Mouse (Mus musculus) liver, embryonic 14.5 days (tissue): ENCODE measurements at regions not wholly inside any gene's neighbourhood (a gene's known extent, or its start where the extent isn't known, plus 50 kb on each side); places are given as distances from the start of the nearest gene placed in this dataset.

ENCODE experiments used
- ATAC-seq: fragments of 200-750 bp; cut with Nextera tagmentation; 2 replicates; pipeline ENCODE4 v1.8.0; 2017; ENCODE audit warnings: moderate number of reproducible peaks, mild to moderate bottlenecking, moderate library complexity; ENCODE audit not compliant: insufficient read depth
- DNase-seq, 3 experiments: peaks; one replicate each; pipeline ENCODE4 v3.0.0-alpha.2; 2012 to 2013; ENCODE audit warnings: low read depth in 3 of 3, low spot score in 3 of 3
- H3K27ac ChIP-seq: fragments of 300-500 bp; sonication (generic); 2 replicates; pipeline ENCODE4 v1.5.1; 2014; ENCODE audit warnings: moderate library complexity, mild to moderate bottlenecking, control low read depth, inconsistent platforms
- H3K27me3 ChIP-seq: fragments of 300-500 bp; sonication (generic); 2 replicates; pipeline ENCODE4 v1.6.1; 2014; ENCODE audit warnings: mild to moderate bottlenecking, low read length, moderate library complexity; ENCODE audit not compliant: control insufficient read depth, insufficient read depth
- H3K36me3 ChIP-seq: fragments of 300-500 bp; sonication (generic); replicated peaks from 2 replicates; pipeline ENCODE4 v1.6.1; 2014; ENCODE audit warnings: low read depth; ENCODE audit not compliant: control insufficient read depth, insufficient read depth
- H3K4me1 ChIP-seq, 2 experiments: fragments of 200-500 bp in 1 of 2; fragments of 300-500 bp in 1 of 2; sonication (generic) in 1 of 2; replicated peaks; 2 replicates each; pipeline ENCODE4 v1.6.1; 2012 to 2014; ENCODE audit warnings: antibody characterized with exemption in 1 of 2, inconsistent platforms in 1 of 2, low read length in 1 of 2; ENCODE audit not compliant: control insufficient read depth in 2 of 2, insufficient read depth in 2 of 2
- H3K4me2 ChIP-seq: fragments of 300-500 bp; sonication (generic); 2 replicates; pipeline ENCODE4 v1.6.1; 2014; ENCODE audit warnings: low read depth, mild to moderate bottlenecking, control low read depth, moderate library complexity
- H3K4me3 ChIP-seq, 2 experiments: fragments of 200-500 bp in 1 of 2; fragments of 300-500 bp in 1 of 2; sonication (generic) in 1 of 2; 2 replicates each; pipeline ENCODE4 v1.5.1; 2012 to 2014; ENCODE audit warnings: low read depth in 2 of 2, low read length in 2 of 2, mild to moderate bottlenecking in 2 of 2, control low read depth in 1 of 2, inconsistent platforms in 1 of 2, moderate library complexity in 1 of 2; ENCODE audit not compliant: insufficient read depth in 1 of 2
- H3K9ac ChIP-seq: fragments of 300-500 bp; sonication (generic); replicated peaks from 2 replicates; pipeline ENCODE4 v1.6.1; 2014; ENCODE audit warnings: mild to moderate bottlenecking, control low read depth, moderate library complexity
- H3K9me3 ChIP-seq: fragments of 300-500 bp; sonication (generic); 2 replicates; pipeline ENCODE4 v1.6.1; 2016; ENCODE audit warnings: low read length, mixed read lengths; ENCODE audit not compliant: control insufficient read depth
- CTCF ChIP-seq: IDR thresholded peaks from 2 replicates; pipeline ENCODE4 v1.5.1; 2016; ENCODE audit warnings: antibody characterized with exemption, low read depth, control low read depth
- EP300 ChIP-seq: IDR thresholded peaks from 2 replicates; pipeline ENCODE4 v1.6.1; 2016; ENCODE audit warnings: antibody characterized with exemption, low read depth
- WGBS: fragments of 180-500 bp; shearing (Covaris S2); extraction: QIAGEN DNeasy Blood & Tissue Kit; methylation state at CpG from one replicate; pipeline ENCODE4 v1.1.7; 2014; ENCODE audit not compliant: insufficient replicate concordance; 5-methylcytosine and 5-hydroxymethylcytosine counted together

- no peak for ATAC-seq
- H3K27me3 ChIP-seq: no peaks in the 10 kb centered on the region
- 56% methylated on average over 3 of the region's 3 CpGs for WGBS
These were observed 1150.2 kb downstream of the Gsdmc2 start for GRCm38 (mm10) chr15:62694734-62695133.

GRCm38 (mm10) chr15:62693671-62694070, 1151.3 kb downstream of the Gsdmc2 start:
- H3K9ac ChIP-seq: no peak overlapping the region
- H3K4me2 ChIP-seq: no peak overlapping the region
- no peak overlapping the region for H3K4me3 ChIP-seq
- no peak overlapping the region for H3K27ac ChIP-seq
- H3K27me3 ChIP-seq: no peaks in the 10 kb centered on the region
- 80% methylated on average over 9 of the region's 10 CpGs for WGBS
- ATAC-seq (no peak), DNase-seq (no peak)
- H3K36me3 ChIP-seq: no peaks in the 10 kb centered on the region
- no peaks in the 10 kb centered on the region for H3K9me3 ChIP-seq
- H3K4me1 ChIP-seq: no peaks in the 10 kb centered on the region
- TF ChIP-seq EP300: no peak
- no peak for TF ChIP-seq CTCF

More at GRCm38 (mm10) chr15:62694734-62695133, 1150.2 kb downstream of the Gsdmc2 start:
- Histone ChIP-seq H3K27ac (no peak overlapping the region), H3K4me2 (no peak overlapping the region), H3K9ac (no peak overlapping the region), H3K4me1 (no peaks in the 10 kb centered on the region), H3K9me3 (no peaks in the 10 kb centered on the region), H3K4me3 (no peak overlapping the region), H3K36me3 (no peaks in the 10 kb centered on the region)
- no peak for TF ChIP-seq EP300
- DNase-seq: no peak

GRCm38 (mm10) chr15:62673410-62673809, 1171.6 kb downstream of the Gsdmc2 start:
- Histone ChIP-seq H3K4me1 (no peaks in the 10 kb centered on the region), H3K4me3 (no peak overlapping the region), H3K27ac (no peak overlapping the region), H3K27me3 (no peaks in the 10 kb centered on the region), H3K9me3 (no peaks in the 10 kb centered on the region), H3K9ac (no peak overlapping the region), H3K4me2 (no peak overlapping the region), H3K36me3 (no peaks in the 10 kb centered on the region)
- DNase-seq: no peak
- no peak for ATAC-seq
- WGBS: 68% methylated on average over 4 of the region's 4 CpGs
- no peak for TF ChIP-seq CTCF
- TF ChIP-seq EP300: no peak

DNA sequence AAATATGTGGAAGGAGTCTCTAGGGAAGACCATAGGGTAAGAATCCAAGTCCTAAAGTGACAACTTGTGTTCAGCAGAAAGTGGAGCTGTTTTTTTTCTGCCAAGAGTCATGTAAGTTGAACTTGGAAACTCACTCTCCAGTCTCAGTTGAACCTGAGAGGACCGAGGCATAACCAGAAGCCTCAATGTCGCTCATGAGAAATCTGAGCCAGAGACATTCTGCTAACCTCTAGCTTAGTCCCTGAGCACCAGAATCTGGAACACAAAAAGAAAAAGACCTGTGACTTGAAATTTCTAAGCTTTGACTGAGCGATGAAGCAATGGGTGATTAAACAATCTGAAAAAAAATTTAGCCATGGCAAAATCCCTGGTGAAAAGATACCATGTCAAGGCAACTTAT, 1175.0 kb downstream of the Gsdmc2 start:
- 65% methylated on average over 3 of the region's 3 CpGs for WGBS
- TF ChIP-seq CTCF: no peak
- no peak for TF ChIP-seq EP300
- Histone ChIP-seq H3K4me3 (no peak overlapping the region), H3K27me3 (no peaks in the 10 kb centered on the region), H3K4me2 (no peak overlapping the region), H3K9ac (no peak overlapping the region), H3K9me3 (no peaks in the 10 kb centered on the region), H3K36me3 (no peaks in the 10 kb centered on the region), H3K4me1 (no peaks in the 10 kb centered on the region), H3K27ac (no peak overlapping the region)
- DNase-seq (no peak), ATAC-seq (no peak)

GRCm38 (mm10) chr15:62659096-62659495, 1185.9 kb downstream of the Gsdmc2 start:
- H3K4me2 ChIP-seq: no peak overlapping the region
- no peak overlapping the region for H3K4me3 ChIP-seq
- no peak overlapping the region for H3K9ac ChIP-seq
- WGBS: 44% methylated on average over 4 of the region's 4 CpGs
- TF ChIP-seq CTCF (no peak), EP300 (no peak)
- no peaks in the 10 kb centered on the region for H3K9me3 ChIP-seq
- no peak overlapping the region for H3K27ac ChIP-seq
- H3K36me3 ChIP-seq: no peaks in the 10 kb centered on the region
- no peaks in the 10 kb centered on the region for H3K27me3 ChIP-seq
- ATAC-seq (no peak), DNase-seq (no peak)
- H3K4me1 ChIP-seq: no peaks in the 10 kb centered on the region
